ENCODE assay signal across 9 mouse cellular contexts in the genomic region with DNA sequence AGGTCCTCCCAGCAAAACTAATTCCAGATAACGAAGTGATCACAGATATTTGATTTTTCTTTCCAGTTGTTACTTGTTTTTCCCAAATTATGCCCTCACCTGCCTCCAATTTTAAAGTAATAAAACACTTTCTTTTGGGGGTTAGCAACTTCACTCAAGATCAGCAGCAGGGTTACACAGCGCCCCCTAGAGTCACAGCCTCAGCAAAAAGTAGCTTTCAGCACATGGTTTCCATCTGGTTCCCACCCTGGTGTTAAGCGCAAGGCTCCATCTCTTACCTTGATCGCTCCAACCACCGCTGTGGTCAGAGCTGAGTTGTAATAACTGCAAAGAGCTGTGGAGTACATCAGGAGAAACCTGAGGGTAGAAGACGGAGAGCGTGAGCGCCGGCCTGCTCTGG. TPM values are rescaled to one million over a fixed set of nuclear protein-coding genes. Genes with fewer than 3 reads are reported as not detected.
DNase-seq lines count a peak whose midpoint lies in the region; ATAC-seq lines count a peak whose summit lies in the region.
"Had no signal": no experiment of that assay in that cellular context is flagged by ENCODE, and none has a peak within 500 bp of the region (broad histone marks: within the 10 kb centered on the region; RNA-seq: fewer than 3 reads in every experiment).

No protein-coding gene starts in this region.

- H3K9ac ChIP-seq in limb, embryonic 11.5 days (ENCODE audit: low read length), result no peak overlapping the region
- H3K9ac ChIP-seq in forebrain, embryonic 13.5 days, result no peak overlapping the region
- H3K9ac ChIP-seq: hindbrain, embryonic 15.5 days had no signal

- no peaks in the 10 kb centered on the region for H3K9me3 ChIP-seq in limb, embryonic 11.5 days (ENCODE audit: control insufficient read depth, low read length)
- no peaks in the 10 kb centered on the region for H3K9me3 ChIP-seq in limb, embryonic 10.5 days (replicated peaks)
- no peaks in the 10 kb centered on the region for H3K9me3 ChIP-seq in forebrain, embryonic 13.5 days (replicated peaks)
- H3K9me3 ChIP-seq: hindbrain, embryonic 15.5 days had no signal

- no peak for ATAC-seq in limb, embryonic 11.5 days (ENCODE audit: insufficient number of reproducible peaks, low FRiP score, low TSS enrichment, low read depth)
- no peak for ATAC-seq in activated CD4-positive, CD25-positive, alpha-beta regulatory T cell, adult 4 months
- ATAC-seq in forebrain, embryonic 13.5 days, result no peak

- no peak overlapping the region for H3K4me2 ChIP-seq in limb, embryonic 11.5 days (ENCODE audit: low read depth, severe bottlenecking)
- H3K4me2 ChIP-seq in forebrain, embryonic 13.5 days, result no peak overlapping the region
- H3K4me2 ChIP-seq: hindbrain, embryonic 15.5 days had no signal

- H3K27me3 ChIP-seq in limb, embryonic 11.5 days (ENCODE audit: control insufficient read depth, insufficient read depth, low read length), result no peaks in the 10 kb centered on the region
- H3K27me3 ChIP-seq in limb, embryonic 10.5 days (ENCODE audit: low read depth, poor library complexity, severe bottlenecking), result no peaks in the 10 kb centered on the region
- H3K27me3 ChIP-seq in forebrain, embryonic 13.5 days, result 0 out of 2 replicates have a peak, but pooled peaks cover 5% of the 10 kb centered on the region
- H3K27me3 ChIP-seq: hindbrain, embryonic 15.5 days had no signal

- no peaks in the 10 kb centered on the region for H3K4me1 ChIP-seq in limb, embryonic 11.5 days (ENCODE audit: control insufficient read depth, insufficient read depth, low read length)
- H3K4me1 ChIP-seq in limb, embryonic 10.5 days, result no peaks in the 10 kb centered on the region
- no peaks in the 10 kb centered on the region for H3K4me1 ChIP-seq in forebrain, embryonic 13.5 days
- H3K4me1 ChIP-seq: hindbrain, embryonic 15.5 days had no signal

- no peaks in the 10 kb centered on the region for H3K36me3 ChIP-seq in limb, embryonic 11.5 days (ENCODE audit: control insufficient read depth, insufficient read depth, low read length)
- no peaks in the 10 kb centered on the region for H3K36me3 ChIP-seq in limb, embryonic 10.5 days
- H3K36me3 ChIP-seq in forebrain, embryonic 13.5 days (ENCODE audit: poor library complexity, severe bottlenecking), result no peaks in the 10 kb centered on the region
- H3K36me3 ChIP-seq: hindbrain, embryonic 15.5 days had no signal

- no peak overlapping the region for H3K4me3 ChIP-seq in limb, embryonic 11.5 days (ENCODE audit: low read depth, low read length)
- H3K4me3 ChIP-seq in limb, embryonic 10.5 days, result no peak overlapping the region
- H3K4me3 ChIP-seq in forebrain, embryonic 13.5 days, result no peak overlapping the region
- H3K4me3 ChIP-seq: hindbrain, embryonic 15.5 days had no signal

- WGBS in limb, embryonic 11.5 days, result 72% methylated on average over 9 of the region's 9 CpGs
- 75% methylated on average over 9 of the region's 9 CpGs for WGBS in limb, embryonic 10.5 days
- WGBS in forebrain, embryonic 13.5 days, result 80% methylated on average over 9 of the region's 9 CpGs

- peak; percentile 7 to 9 for DNase-seq in cerebellum, postnatal 36 days
- DNase-seq in cerebellum, adult 11 months, result no peak
- DNase-seq in limb, embryonic 11.5 days (ENCODE audit: low spot score), result peak; percentile 64
- no peak for DNase-seq in limb, embryonic 10.5 days (ENCODE audit: low spot score)
- DNase-seq in adrenal gland, postnatal 36 days, result peak; percentile 41 to 64
- peak; percentile 49 for DNase-seq in lung, postnatal 14 days

- H3K27ac ChIP-seq in limb, embryonic 11.5 days (replicated peaks; ENCODE audit: low read depth, low read length), result no peak overlapping the region
- H3K27ac ChIP-seq in limb, embryonic 10.5 days, result no peak overlapping the region
- no peak overlapping the region for H3K27ac ChIP-seq in forebrain, embryonic 13.5 days
- H3K27ac ChIP-seq: hindbrain, embryonic 15.5 days had no signal

RNA-seq across cellular contexts. Expression of gene Hsd17b3, which starts 10.0 kb away (rescaled TPM):
- not detected in 2 replicates for polyA plus RNA-seq in limb, embryonic 11.5 days (2014; fragmentation: Nextera tagmentation; extraction: Ambion mirVana)
- polyA plus RNA-seq in limb, embryonic 10.5 days (2016; fragmentation: Nextera tagmentation; extraction: Ambion mirVana), result not detected in 2 replicates
- 1 to 10 TPM; 1.2 to 1.4 TPM for total RNA-seq in adrenal gland, postnatal 36 days (2021)
- not detected for polyA plus RNA-seq in activated CD4-positive, CD25-positive, alpha-beta regulatory T cell, adult 4 months (2017; shearing (Covaris generic))
- not detected in 2 replicates for polyA plus RNA-seq in forebrain, embryonic 13.5 days (2015; fragmentation: Nextera tagmentation; extraction: Ambion mirVana)
- polyA plus RNA-seq: hindbrain, embryonic 15.5 days had no signal

RNA-seq across cellular contexts. Expression of gene Slc35d2, which starts 30.2 kb away (rescaled TPM):
- 3.3 and 4.5 TPM in 2 replicates for polyA plus RNA-seq in limb, embryonic 11.5 days (2014; fragmentation: Nextera tagmentation; extraction: Ambion mirVana)
- polyA plus RNA-seq in limb, embryonic 10.5 days (2016; fragmentation: Nextera tagmentation; extraction: Ambion mirVana), result 3.0 TPM in 2 replicates
- 1 to 10 TPM; 5.9 to 7.8 TPM for total RNA-seq in adrenal gland, postnatal 36 days (2021)
- polyA plus RNA-seq in activated CD4-positive, CD25-positive, alpha-beta regulatory T cell, adult 4 months (2017; shearing (Covaris generic)), result 10 to 100 TPM; 29.7 to 47.5 TPM
- 1.2 and 1.3 TPM in 2 replicates for polyA plus RNA-seq in forebrain, embryonic 13.5 days (2015; fragmentation: Nextera tagmentation; extraction: Ambion mirVana)

RNA-seq across cellular contexts. Expression of gene Zfp367, which starts 54.0 kb away (rescaled TPM):
- polyA plus RNA-seq in limb, embryonic 11.5 days (2014; fragmentation: Nextera tagmentation; extraction: Ambion mirVana), result 15.1 and 15.3 TPM in 2 replicates
- 11.2 and 12.6 TPM in 2 replicates for polyA plus RNA-seq in limb, embryonic 10.5 days (2016; fragmentation: Nextera tagmentation; extraction: Ambion mirVana)
- 10 to 100 TPM; 23.7 to 32.5 TPM for total RNA-seq in adrenal gland, postnatal 36 days (2021)
- polyA plus RNA-seq in activated CD4-positive, CD25-positive, alpha-beta regulatory T cell, adult 4 months (2017; shearing (Covaris generic)), result 10 to 100 TPM; 10.7 to 16.1 TPM
- polyA plus RNA-seq in forebrain, embryonic 13.5 days (2015; fragmentation: Nextera tagmentation; extraction: Ambion mirVana), result 18.9 and 20.4 TPM in 2 replicates

Comparison
In these comparisons a context has a peak if more than half of its experiments do, and no peak if none do; other contexts are left out.
1. DNase-seq: peak in cerebellum, postnatal 36 days (2 of 2), limb, embryonic 11.5 days (single experiment), adrenal gland, postnatal 36 days (2 of 2) and lung, postnatal 14 days (single experiment); none in cerebellum, adult 11 months (single experiment) and limb, embryonic 10.5 days (single experiment).